Mouse (Mus musculus): ENCODE measurements around the gene Rbm17. TPM values are rescaled to one million over a fixed set of nuclear protein-coding genes. Genes with fewer than 3 reads are reported as not detected.
"Not testable (repeated sequence)": the region's sequence is repeated elsewhere in the genome, so short reads cannot be mapped to it uniquely, and the experiment has no call there.

The Rbm17 gene
- polyA plus RNA-seq, 1 experiment from 2014 or later: 125 TPM

GRCm38 (mm10) chr2:11636138-11636480 lies 32.2 kb upstream of the Rbm17 start:
- Histone ChIP-seq H3K9me3 (ENCODE audit: control insufficient read depth, low read length) (no peaks in the 10 kb centered on the region), H3K27me3 (ENCODE audit: control insufficient read depth, insufficient read depth, low read length) (no peaks in the 10 kb centered on the region), H3K27ac (replicated peaks; ENCODE audit: low read depth, low read length) (no peak overlapping the region), H3K4me1 (ENCODE audit: control insufficient read depth, insufficient read depth, low read length) (no peaks in the 10 kb centered on the region), H3K4me3 (replicated peaks; ENCODE audit: low read depth, low read length) (no peak overlapping the region), H3K9ac (replicated peaks; ENCODE audit: low read length) (no peak overlapping the region), H3K4me2 (ENCODE audit: low read length) (no peak overlapping the region), H3K36me3 (ENCODE audit: control insufficient read depth, insufficient read depth, low read length) (no peaks in the 10 kb centered on the region)
- ATAC-seq (ENCODE audit: low FRiP score, low TSS enrichment) (no peak), DNase-seq (no peak)
- 76% methylated on average over 3 of the region's 3 CpGs for WGBS

DNA sequence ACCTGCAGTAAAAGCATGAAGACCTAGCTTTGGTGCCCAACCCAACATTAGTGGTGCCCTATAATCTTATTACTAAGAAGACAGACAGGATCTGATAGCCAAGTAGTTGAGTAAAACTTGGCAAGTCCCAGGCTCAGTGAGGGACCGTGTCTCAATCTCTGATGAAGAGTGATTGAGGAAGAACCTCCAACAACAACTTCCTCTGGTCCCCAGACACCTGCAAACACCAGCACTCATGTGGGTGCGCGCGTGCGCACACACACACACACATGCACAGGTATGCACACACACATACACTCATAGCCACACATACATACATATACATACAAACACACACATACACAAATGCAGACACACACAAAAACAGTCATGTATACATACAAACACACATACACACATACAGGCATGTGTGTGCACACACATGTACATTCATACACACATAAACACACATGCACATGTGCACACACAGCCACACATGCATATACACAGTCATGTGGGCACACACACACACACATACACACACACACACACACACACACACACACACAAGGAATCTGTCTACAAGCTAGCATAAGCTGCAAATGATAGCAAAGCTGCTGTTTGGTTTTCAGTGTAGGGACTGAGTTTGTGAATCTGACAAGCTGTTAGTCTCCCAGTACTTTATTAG lies 31.7 kb upstream of the Rbm17 start:
- Histone ChIP-seq H3K4me1 (ENCODE audit: control insufficient read depth, insufficient read depth, low read length) (no peaks in the 10 kb centered on the region), H3K27me3 (ENCODE audit: control insufficient read depth, insufficient read depth, low read length) (no peaks in the 10 kb centered on the region), H3K36me3 (ENCODE audit: control insufficient read depth, insufficient read depth, low read length) (no peaks in the 10 kb centered on the region), H3K4me3 (replicated peaks; ENCODE audit: low read depth, low read length) (no peak overlapping the region), H3K9me3 (ENCODE audit: control insufficient read depth, low read length) (no peaks in the 10 kb centered on the region), H3K9ac (replicated peaks; ENCODE audit: low read length) (no peak overlapping the region), H3K27ac (replicated peaks; ENCODE audit: low read depth, low read length) (no peak overlapping the region), H3K4me2 (ENCODE audit: low read length) (no peak overlapping the region)
- no peak for ATAC-seq (ENCODE audit: low FRiP score, low TSS enrichment)
- 93% methylated on average over 5 of the region's 5 CpGs for WGBS
- DNase-seq: no peak

DNA sequence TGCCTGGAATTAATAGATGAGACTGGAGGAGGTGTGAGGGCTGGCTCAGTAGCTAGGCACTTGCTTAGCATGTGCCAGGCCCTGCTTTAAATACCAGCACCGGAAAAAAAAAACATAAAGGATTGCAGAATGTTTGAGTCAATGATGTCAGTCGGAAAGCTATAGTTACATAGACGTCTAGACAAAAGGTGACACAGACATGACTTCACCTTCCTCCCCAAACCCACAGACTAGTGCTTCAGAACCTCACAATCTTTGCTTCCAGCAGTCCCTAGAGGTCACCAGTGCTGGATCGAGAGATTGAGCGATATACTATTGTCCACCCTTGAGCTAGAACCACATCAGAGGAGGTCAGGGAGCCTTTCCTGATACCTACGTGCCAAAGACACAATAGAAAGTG lies 31.1 kb upstream of the Rbm17 start:
- WGBS: 86% methylated on average over 6 of the region's 6 CpGs
- ATAC-seq (ENCODE audit: low FRiP score, low TSS enrichment): no peak
- Histone ChIP-seq H3K36me3 (ENCODE audit: control insufficient read depth, insufficient read depth, low read length) (no peaks in the 10 kb centered on the region), H3K27me3 (ENCODE audit: control insufficient read depth, insufficient read depth, low read length) (no peaks in the 10 kb centered on the region), H3K9me3 (ENCODE audit: control insufficient read depth, low read length) (no peaks in the 10 kb centered on the region), H3K9ac (replicated peaks; ENCODE audit: low read length) (no peak overlapping the region), H3K4me2 (ENCODE audit: low read length) (no peak overlapping the region), H3K4me3 (replicated peaks; ENCODE audit: low read depth, low read length) (no peak overlapping the region), H3K27ac (replicated peaks; ENCODE audit: low read depth, low read length) (no peak overlapping the region), H3K4me1 (ENCODE audit: control insufficient read depth, insufficient read depth, low read length) (no peaks in the 10 kb centered on the region)
- DNase-seq: no peak

DNA sequence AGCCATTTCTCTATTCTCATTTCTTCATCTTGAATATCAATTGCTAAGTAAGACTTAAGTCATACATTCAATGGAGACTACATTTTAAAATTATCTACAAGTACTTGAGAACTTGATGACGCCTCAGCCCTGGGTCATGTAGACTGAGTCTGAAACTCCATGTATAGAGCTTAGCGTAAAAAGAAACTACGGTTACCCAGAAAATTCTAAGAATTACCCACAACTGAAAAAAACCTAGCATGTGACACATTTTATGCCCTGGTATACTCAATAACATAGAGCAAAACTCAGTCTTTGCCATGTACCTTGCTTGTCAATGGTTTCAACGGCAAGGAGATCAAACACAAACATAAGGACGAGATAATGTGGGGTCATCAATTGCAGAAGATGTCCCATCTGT lies 21.9 kb upstream of the Rbm17 start, which contains the start of gene Gm17490:
Gene Gm17490 (minus strand): TSS at position 375 of the 400 bp plus-strand sequence.
- Histone ChIP-seq H3K4me2 (ENCODE audit: low read length) (no peak within 1 kb of the TSS), H3K27ac (replicated peaks; ENCODE audit: low read depth, low read length) (no peak within 1 kb of the TSS), H3K9me3 (ENCODE audit: control insufficient read depth, low read length) (no peaks in the 10 kb centered on the region), H3K36me3 (ENCODE audit: control insufficient read depth, insufficient read depth, low read length) (no peaks in the 10 kb centered on the region), H3K4me3 (replicated peaks; ENCODE audit: low read depth, low read length) (no peak within 1 kb of the TSS), H3K4me1 (ENCODE audit: control insufficient read depth, insufficient read depth, low read length) (no peaks in the 10 kb centered on the region), H3K27me3 (ENCODE audit: control insufficient read depth, insufficient read depth, low read length) (no peaks in the 10 kb centered on the region), H3K9ac (replicated peaks; ENCODE audit: low read length) (no peak within 1 kb of the TSS)
- ATAC-seq (ENCODE audit: low FRiP score, low TSS enrichment): no peak
- 93% methylated on average over 5 of the region's 5 CpGs for WGBS
- no peak for DNase-seq

GRCm38 (mm10) chr2:11623726-11624125 lies 19.8 kb upstream of the Rbm17 start:
- DNase-seq (no peak), ATAC-seq (ENCODE audit: low FRiP score, low TSS enrichment) (no peak)
- Histone ChIP-seq H3K4me3 (replicated peaks; ENCODE audit: low read depth, low read length) (no peak overlapping the region), H3K9me3 (ENCODE audit: control insufficient read depth, low read length) (no peaks in the 10 kb centered on the region), H3K4me1 (ENCODE audit: control insufficient read depth, insufficient read depth, low read length) (no peaks in the 10 kb centered on the region), H3K27ac (replicated peaks; ENCODE audit: low read depth, low read length) (no peak overlapping the region), H3K36me3 (ENCODE audit: control insufficient read depth, insufficient read depth, low read length) (no peaks in the 10 kb centered on the region), H3K9ac (replicated peaks; ENCODE audit: low read length) (no peak overlapping the region), H3K4me2 (ENCODE audit: low read length) (no peak overlapping the region), H3K27me3 (ENCODE audit: control insufficient read depth, insufficient read depth, low read length) (no peaks in the 10 kb centered on the region)
- WGBS: 92% methylated on average over 2 of the region's 2 CpGs

DNA sequence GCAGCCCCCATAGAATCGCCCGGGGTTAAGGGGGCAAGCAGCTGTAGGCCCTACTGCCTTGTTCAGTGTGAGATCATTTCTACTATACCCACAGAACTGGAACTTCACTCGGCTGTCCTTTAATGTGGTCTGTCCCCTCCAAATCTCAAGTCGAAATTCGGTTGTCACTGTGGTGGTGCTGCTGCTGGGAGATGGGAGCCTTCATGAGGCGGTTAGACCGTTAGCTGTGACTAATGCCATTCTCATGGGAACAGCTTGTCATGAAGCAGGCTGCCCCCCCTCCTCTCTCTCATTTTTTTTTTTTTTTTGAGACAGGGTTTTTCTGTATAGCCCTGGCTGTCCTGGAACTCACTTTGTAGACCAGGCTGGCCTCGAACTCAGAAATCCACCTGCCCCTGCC lies 19.2 kb upstream of the Rbm17 start:
- no peak overlapping the region for H3K4me2 ChIP-seq (ENCODE audit: low read length)
- ATAC-seq (ENCODE audit: low FRiP score, low TSS enrichment) (no peak), DNase-seq (no peak)
- H3K27me3 ChIP-seq (ENCODE audit: control insufficient read depth, insufficient read depth, low read length): no peaks in the 10 kb centered on the region
- no peak overlapping the region for H3K27ac ChIP-seq (replicated peaks; ENCODE audit: low read depth, low read length)
- H3K36me3 ChIP-seq (ENCODE audit: control insufficient read depth, insufficient read depth, low read length): no peaks in the 10 kb centered on the region
- 87% methylated on average over 8 of the region's 8 CpGs for WGBS
- H3K9me3 ChIP-seq (ENCODE audit: control insufficient read depth, low read length): no peaks in the 10 kb centered on the region
- H3K4me3 ChIP-seq (replicated peaks; ENCODE audit: low read depth, low read length): no peak overlapping the region
- no peaks in the 10 kb centered on the region for H3K4me1 ChIP-seq (ENCODE audit: control insufficient read depth, insufficient read depth, low read length)
- no peak overlapping the region for H3K9ac ChIP-seq (replicated peaks; ENCODE audit: low read length)

DNA sequence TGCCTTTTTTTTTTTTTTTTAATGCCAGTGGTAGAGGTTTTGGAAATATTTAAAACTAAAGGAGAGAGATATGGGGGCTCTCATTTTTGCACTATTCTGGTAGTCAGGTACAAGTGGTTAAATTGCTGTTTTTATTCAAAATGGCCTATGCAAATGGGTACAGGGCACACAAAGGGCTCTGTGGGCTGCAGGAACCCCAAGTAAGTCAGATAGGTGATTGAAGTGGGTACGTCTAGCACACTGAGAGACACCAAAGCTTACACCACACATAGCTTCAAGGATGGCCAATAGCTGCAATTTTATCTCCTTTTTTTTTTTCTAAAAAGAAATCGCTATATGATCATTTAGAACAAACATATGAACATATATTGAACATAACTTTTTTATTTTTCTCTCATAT lies 15.6 kb upstream of the Rbm17 start:
- Histone ChIP-seq H3K4me2 (ENCODE audit: low read length) (no peak overlapping the region), H3K4me3 (replicated peaks; ENCODE audit: low read depth, low read length) (no peak overlapping the region), H3K27ac (replicated peaks; ENCODE audit: low read depth, low read length) (no peak overlapping the region), H3K27me3 (ENCODE audit: control insufficient read depth, insufficient read depth, low read length) (no peaks in the 10 kb centered on the region), H3K36me3 (ENCODE audit: control insufficient read depth, insufficient read depth, low read length) (no peaks in the 10 kb centered on the region), H3K9ac (replicated peaks; ENCODE audit: low read length) (no peak overlapping the region), H3K4me1 (ENCODE audit: control insufficient read depth, insufficient read depth, low read length) (no peaks in the 10 kb centered on the region), H3K9me3 (ENCODE audit: control insufficient read depth, low read length) (no peaks in the 10 kb centered on the region)
- DNase-seq (no peak), ATAC-seq (ENCODE audit: low FRiP score, low TSS enrichment) (no peak)
- WGBS: 73% methylated on average over 2 of the region's 2 CpGs

GRCm38 (mm10) chr2:11616846-11617245 lies 12.9 kb upstream of the Rbm17 start:
- no peak for DNase-seq
- Histone ChIP-seq H3K9me3 (ENCODE audit: control insufficient read depth, low read length) (no peaks in the 10 kb centered on the region), H3K4me1 (ENCODE audit: control insufficient read depth, insufficient read depth, low read length) (no peaks in the 10 kb centered on the region), H3K27me3 (ENCODE audit: control insufficient read depth, insufficient read depth, low read length) (no peaks in the 10 kb centered on the region), H3K27ac (replicated peaks; ENCODE audit: low read depth, low read length) (no peak overlapping the region), H3K4me3 (replicated peaks; ENCODE audit: low read depth, low read length) (no peak overlapping the region), H3K36me3 (ENCODE audit: control insufficient read depth, insufficient read depth, low read length) (no peaks in the 10 kb centered on the region), H3K4me2 (ENCODE audit: low read length) (no peak overlapping the region), H3K9ac (replicated peaks; ENCODE audit: low read length) (no peak overlapping the region)
- WGBS: 92% methylated on average over 9 of the region's 9 CpGs
- no peak for ATAC-seq (ENCODE audit: low FRiP score, low TSS enrichment)

DNA sequence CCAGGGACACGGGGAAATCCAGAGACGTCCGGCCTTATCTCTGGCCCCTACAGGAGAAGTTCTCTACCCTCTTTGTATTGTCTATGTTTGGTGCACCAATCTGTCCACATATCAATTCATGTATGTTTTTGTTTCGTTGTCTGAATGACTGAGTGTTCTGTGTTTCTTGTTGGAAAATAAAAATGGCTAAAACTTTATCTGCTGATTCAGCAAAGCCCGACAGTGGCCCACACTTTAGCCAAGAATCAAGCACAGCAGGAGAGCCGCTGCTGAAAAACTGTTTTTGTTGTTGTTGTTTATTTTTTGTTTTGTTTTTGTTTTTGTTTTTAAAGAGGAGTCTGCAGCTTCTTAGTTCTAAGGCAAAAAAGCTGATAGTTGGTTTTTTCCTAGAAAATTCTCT lies 9.0 kb upstream of the Rbm17 start:
- ATAC-seq (ENCODE audit: low FRiP score, low TSS enrichment); H3K4me3 ChIP-seq (replicated peaks; ENCODE audit: low read depth, low read length); H3K27me3 ChIP-seq (ENCODE audit: control insufficient read depth, insufficient read depth, low read length); H3K4me2 ChIP-seq (ENCODE audit: low read length); H3K4me1 ChIP-seq (ENCODE audit: control insufficient read depth, insufficient read depth, low read length); DNase-seq; H3K27ac ChIP-seq (replicated peaks; ENCODE audit: low read depth, low read length); H3K36me3 ChIP-seq (ENCODE audit: control insufficient read depth, insufficient read depth, low read length); H3K9me3 ChIP-seq (ENCODE audit: control insufficient read depth, low read length); H3K9ac ChIP-seq (replicated peaks; ENCODE audit: low read length): not testable (repeated sequence)
- WGBS: 87% methylated on average over 6 of the region's 6 CpGs
